Mouse (Mus musculus) cortical plate, adult 2 months (tissue): ENCODE data around the gene Hdlbp. TPM values are rescaled to one million over a fixed set of nuclear protein-coding genes. Genes with fewer than 3 reads are reported as not detected.
"Not testable (repeated sequence)": the region's sequence is repeated elsewhere in the genome, so short reads cannot be mapped to it uniquely, and the experiment has no call there.

Experiments used
- H3K27ac ChIP-seq: fragments of 200-500 bp; 2 replicates; pipeline ENCODE4 v1.5.1; 2012; ENCODE audit warnings: low read length, control low read depth, inconsistent platforms; ENCODE audit not compliant: insufficient read depth
- H3K4me1 ChIP-seq: fragments of 200-500 bp; 2 replicates; pipeline ENCODE4 v1.6.1; 2011; ENCODE audit warnings: low read length; ENCODE audit not compliant: control insufficient read depth, insufficient read depth
- H3K4me3 ChIP-seq: fragments of 200-500 bp; 2 replicates; pipeline ENCODE4 v1.5.1; 2011; ENCODE audit warnings: mild to moderate bottlenecking, low read length, control low read depth; ENCODE audit not compliant: insufficient read depth
- CTCF ChIP-seq: fragments of 200-500 bp; IDR thresholded peaks from 2 replicates; pipeline ENCODE4 v1.5.1; 2011; ENCODE audit warnings: mild to moderate bottlenecking, control low read depth, low read length; ENCODE audit not compliant: insufficient read depth; ENCODE audit errors: extremely low read depth
- POLR2A ChIP-seq: fragments of 200-500 bp; IDR thresholded peaks from 2 replicates; pipeline ENCODE4 v1.6.1; 2011; ENCODE audit warnings: mild to moderate bottlenecking, low read length, control low read depth; ENCODE audit not compliant: insufficient read depth; ENCODE audit errors: extremely low read depth
- polyA plus RNA-seq: library from polyadenylated mRNA; depleted of rRNA; stranded (reverse); fragments of >200 nt; gene quantifications from 2 replicates; pipeline ENCODE4 v1.2.3, GENCODE M21; 2012

The Hdlbp gene
- polyA plus RNA-seq, 1 experiment, result 93.3 TPM

GRCm38 (mm10) chr1:93479476-93480083, 965 bp upstream of the Hdlbp start:
- peak overlapping the region; percentile 47; the same call in 1 of the 2 replicates for H3K27ac ChIP-seq
- TF ChIP-seq POLR2A (no peak), CTCF (no peak)
- no peaks in the 10 kb centered on the region; the same call in 1 of the 2 replicates for H3K4me1 ChIP-seq
- peak overlapping the region; percentile 69 for H3K4me3 ChIP-seq

GRCm38 (mm10) chr1:93477758-93478585, 643 bp downstream of the Hdlbp start:
- H3K4me3 ChIP-seq, result peak overlapping the region; percentile 69
- H3K27ac ChIP-seq, result peak overlapping the region; percentile 94
- H3K4me1 ChIP-seq, result no peaks in the 10 kb centered on the region; the same call in 1 of the 2 replicates
- peak; percentile 63; the same call in 1 of the 2 replicates for TF ChIP-seq POLR2A
- peak; percentile 37 for TF ChIP-seq CTCF

- Histone ChIP-seq H3K4me3 (no peak overlapping the region), H3K4me1 (no peaks in the 10 kb centered on the region; the same call in 1 of the 2 replicates), H3K27ac (no peak overlapping the region)
- TF ChIP-seq POLR2A, result no peak
- TF ChIP-seq CTCF, result no peak
Observed at GRCm38 (mm10) chr1:93475694-93476093, 2.9 kb downstream of the Hdlbp start.

- no peak overlapping the region for H3K27ac ChIP-seq
- no peak for TF ChIP-seq POLR2A
- no peak for TF ChIP-seq CTCF
- no peak overlapping the region for H3K4me3 ChIP-seq
- H3K4me1 ChIP-seq, result no peaks in the 10 kb centered on the region; the same call in 1 of the 2 replicates
Observed at GRCm38 (mm10) chr1:93468626-93469025, 10.0 kb downstream of the Hdlbp start.

GRCm38 (mm10) chr1:93465746-93466145, 12.9 kb downstream of the Hdlbp start:
- TF ChIP-seq POLR2A (no peak), CTCF (no peak)
- Histone ChIP-seq H3K4me1 (no peaks in the 10 kb centered on the region; the same call in 1 of the 2 replicates), H3K4me3 (no peak overlapping the region), H3K27ac (no peak overlapping the region)

GRCm38 (mm10) chr1:93465066-93465465, 13.5 kb downstream of the Hdlbp start:
- TF ChIP-seq POLR2A, result no peak
- TF ChIP-seq CTCF, result no peak
- no peak overlapping the region for H3K27ac ChIP-seq
- no peak overlapping the region for H3K4me3 ChIP-seq
- H3K4me1 ChIP-seq, result no peaks in the 10 kb centered on the region

GRCm38 (mm10) chr1:93459101-93459500, 19.5 kb downstream of the Hdlbp start:
- TF ChIP-seq CTCF (no peak), POLR2A (no peak)
- Histone ChIP-seq H3K4me1 (no peaks in the 10 kb centered on the region), H3K27ac (no peak overlapping the region), H3K4me3 (no peak overlapping the region)

- H3K4me3 ChIP-seq, result no peak overlapping the region
- no peaks in the 10 kb centered on the region for H3K4me1 ChIP-seq
- TF ChIP-seq POLR2A (no peak), CTCF (no peak)
- H3K27ac ChIP-seq, result no peak overlapping the region
Observed at GRCm38 (mm10) chr1:93458357-93458756, 20.3 kb downstream of the Hdlbp start.

GRCm38 (mm10) chr1:93453721-93454255, 24.8 kb downstream of the Hdlbp start:
- Histone ChIP-seq H3K4me3 (no peak overlapping the region), H3K4me1 (no peaks in the 10 kb centered on the region)
- no peak for TF ChIP-seq POLR2A
- no peak for TF ChIP-seq CTCF

GRCm38 (mm10) chr1:93450118-93450517, 28.5 kb downstream of the Hdlbp start:
- H3K4me3 ChIP-seq, H3K4me1 ChIP-seq, H3K27ac ChIP-seq: not testable (repeated sequence)

More at GRCm38 (mm10) chr1:93453721-93454255, 24.8 kb downstream of the Hdlbp start:
- H3K27ac ChIP-seq, result no peak overlapping the region
